Mouse (Mus musculus): Measurements from ENCODE around the gene Gm17783. TPM values are rescaled to one million over a fixed set of nuclear protein-coding genes. Genes with fewer than 3 reads are reported as not detected.
"Not testable (repeated sequence)": the region's sequence is repeated elsewhere in the genome, so short reads cannot be mapped to it uniquely, and the experiment has no call there.

Gm17783 gene
- not detected for total RNA-seq (2021)

DNA sequence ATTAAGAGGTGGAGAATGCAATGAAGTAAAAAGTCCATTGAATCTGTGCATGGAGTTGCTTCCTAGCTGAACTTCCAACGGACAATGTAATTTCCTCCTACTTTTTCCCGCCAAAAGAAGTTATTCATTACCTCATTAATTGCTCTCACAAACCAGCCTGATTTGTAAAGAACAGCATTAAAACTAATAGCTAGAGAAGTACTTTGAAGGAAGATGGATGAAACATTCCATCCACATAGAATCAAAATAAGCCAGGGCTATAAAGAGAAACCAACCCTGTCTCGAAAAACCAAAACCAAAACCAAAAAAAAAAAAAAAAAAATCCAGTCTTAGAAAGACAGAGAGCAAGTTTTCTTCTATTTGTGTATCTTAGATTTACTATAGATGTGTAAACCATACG is at the start of gene Gm17783:
Gene Gm17783 (minus strand): TSS at position 101 of the 400 bp plus-strand sequence.
- intact Hi-C loops (cut with DNase I) = no loop called here
- DNase-seq (ENCODE audit: low spot score) = no peak

DNA sequence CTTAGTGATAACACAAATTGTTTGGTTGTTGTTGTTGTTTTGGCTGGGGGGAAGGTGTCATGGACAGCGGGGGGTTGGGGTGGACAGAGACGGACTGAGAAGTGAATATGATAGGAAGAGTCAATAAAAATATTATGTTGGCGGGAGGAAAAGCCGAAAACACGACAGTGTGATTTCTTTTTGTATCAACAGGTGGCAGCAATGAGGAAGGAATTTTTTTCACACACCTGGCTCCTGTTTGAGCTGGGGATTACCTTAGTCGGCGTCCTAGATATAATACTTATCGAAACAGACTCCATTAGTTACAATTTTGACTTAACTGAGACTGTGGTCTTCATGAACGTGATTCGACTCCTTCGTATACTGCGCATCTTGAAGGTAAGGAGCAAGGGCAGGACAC is 48.0 kb upstream of the Gm17783 start:
- DNase-seq (ENCODE audit: low spot score) = no peak
- intact Hi-C loops (cut with DNase I) = no loop called here

DNA sequence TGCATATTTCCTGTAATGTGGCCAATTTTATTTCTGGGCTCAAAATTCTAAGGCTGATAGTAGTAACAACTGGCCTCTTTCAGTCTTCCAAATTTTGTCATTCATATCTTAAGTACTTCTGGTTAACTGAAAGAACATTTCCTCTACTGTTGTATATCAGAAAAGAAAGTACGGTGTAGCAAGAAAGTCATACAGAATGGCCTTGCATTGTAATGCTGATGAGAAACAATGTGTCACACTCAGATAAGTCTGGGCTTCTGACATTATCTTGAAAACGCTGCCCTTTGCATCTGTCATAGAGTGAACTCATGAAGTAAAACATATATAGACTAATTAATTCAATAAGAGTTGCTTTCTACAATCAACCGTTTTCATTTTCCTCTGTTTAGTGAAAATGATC is 40.5 kb upstream of the Gm17783 start:
- intact Hi-C loops (cut with DNase I) = no loop called here
- DNase-seq (ENCODE audit: low spot score) = no peak

DNA sequence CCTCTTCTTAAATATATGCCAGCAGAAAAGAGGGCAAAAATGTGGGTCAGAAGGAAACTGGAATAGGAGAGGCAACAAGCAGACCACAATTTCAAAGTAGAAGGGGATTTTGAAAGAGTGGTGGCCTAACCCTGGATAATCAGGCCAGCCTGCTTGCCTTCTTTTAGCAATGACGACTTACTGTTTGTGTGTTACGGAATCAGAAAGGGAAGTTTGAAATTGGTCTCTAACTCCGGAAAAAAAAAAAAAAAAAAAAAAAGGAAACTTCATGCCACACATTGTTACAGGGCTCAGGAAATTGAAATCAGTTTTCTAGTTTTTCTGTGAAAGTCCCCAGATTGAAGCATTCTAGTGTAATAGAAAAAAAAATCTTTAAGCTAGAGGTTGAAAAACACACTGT is 29.9 kb upstream of the Gm17783 start:
- intact Hi-C loops (cut with DNase I) = no loop called here
- DNase-seq (ENCODE audit: low spot score) = no peak

DNA sequence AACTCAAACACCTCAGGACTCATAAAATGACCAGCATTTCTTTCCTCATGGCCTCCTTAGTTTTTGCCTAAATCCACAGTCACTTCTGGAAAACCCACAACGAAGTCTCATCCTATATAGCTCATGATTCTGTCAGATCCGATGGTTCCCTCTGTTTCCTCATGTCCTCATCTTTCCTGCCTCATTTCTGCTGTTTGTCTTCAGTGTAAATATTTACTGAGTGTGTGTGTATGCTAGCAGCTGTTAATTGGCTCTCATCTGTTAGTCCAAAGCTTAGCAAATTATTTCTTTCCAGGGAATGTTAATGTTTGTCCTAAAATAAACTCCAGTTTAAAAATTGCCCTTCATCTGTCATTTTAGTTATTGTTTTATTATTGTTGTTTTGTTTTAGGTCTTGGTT is 19.7 kb upstream of the Gm17783 start:
- no peak for DNase-seq (ENCODE audit: low spot score)
- intact Hi-C loops (cut with DNase I) = no loop called here

DNA sequence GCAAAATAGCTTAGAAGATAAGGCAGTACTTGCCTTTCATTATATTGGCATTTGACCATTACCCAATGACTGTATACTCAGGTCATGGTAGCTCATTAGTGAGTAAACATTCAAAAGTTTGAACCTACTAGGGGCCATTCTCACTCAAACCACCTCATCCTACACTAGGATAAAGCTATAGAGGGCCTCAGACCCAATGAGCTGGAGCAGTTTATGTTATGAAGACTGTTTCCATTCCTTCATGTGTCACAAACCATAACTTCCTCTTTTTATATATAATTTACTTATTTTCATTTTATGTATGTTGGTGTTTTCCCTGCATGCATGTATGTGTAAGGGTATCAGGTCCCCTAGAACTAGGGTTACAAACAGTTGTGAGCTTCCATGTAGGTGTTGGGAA is 16.1 kb upstream of the Gm17783 start:
- intact Hi-C loops (cut with DNase I) = no loop called here
- DNase-seq (ENCODE audit: low spot score) = no peak

DNA sequence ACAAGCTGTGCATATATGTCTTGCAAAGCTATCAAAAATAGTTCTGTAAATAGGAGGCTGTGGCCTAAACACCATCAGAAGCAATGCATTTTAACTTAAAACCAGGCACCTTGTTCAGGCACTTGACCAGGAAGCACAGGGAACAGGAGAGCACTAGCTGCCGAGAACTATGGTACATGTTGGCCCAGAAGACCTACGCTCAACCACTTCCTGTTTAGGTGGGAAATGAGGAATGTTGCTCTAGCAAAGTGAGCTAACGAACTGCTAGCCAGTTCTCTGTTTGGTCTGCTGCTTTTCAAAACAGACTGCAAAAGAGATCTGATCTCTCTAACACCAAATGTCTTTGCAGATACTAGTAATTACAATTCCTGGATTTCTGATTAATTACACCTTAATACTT is 12.5 kb upstream of the Gm17783 start:
- intact Hi-C loops (cut with DNase I) = no loop called here
- no peak for DNase-seq (ENCODE audit: low spot score)

DNA sequence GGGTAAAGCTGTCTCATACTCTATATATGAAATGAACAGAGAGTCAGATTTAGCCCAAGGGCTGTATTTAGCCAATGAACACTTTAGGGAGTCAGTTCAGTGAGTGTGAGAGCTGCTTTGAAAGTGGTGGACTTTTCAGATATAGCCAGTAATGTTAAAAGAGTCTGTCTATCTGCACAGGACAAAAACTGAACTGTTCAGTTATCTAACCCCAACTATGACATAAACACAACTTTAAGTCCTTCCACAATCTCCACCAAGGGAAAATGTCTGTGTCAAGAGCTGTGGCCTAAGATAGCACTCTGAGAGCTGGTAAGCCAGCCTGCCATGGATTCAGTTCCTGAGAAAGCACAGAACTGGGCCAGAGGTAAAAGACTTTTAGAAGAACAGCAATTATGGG is 10.3 kb upstream of the Gm17783 start:
- intact Hi-C loops (cut with DNase I) = no loop called here
- DNase-seq (ENCODE audit: low spot score) = no peak

DNA sequence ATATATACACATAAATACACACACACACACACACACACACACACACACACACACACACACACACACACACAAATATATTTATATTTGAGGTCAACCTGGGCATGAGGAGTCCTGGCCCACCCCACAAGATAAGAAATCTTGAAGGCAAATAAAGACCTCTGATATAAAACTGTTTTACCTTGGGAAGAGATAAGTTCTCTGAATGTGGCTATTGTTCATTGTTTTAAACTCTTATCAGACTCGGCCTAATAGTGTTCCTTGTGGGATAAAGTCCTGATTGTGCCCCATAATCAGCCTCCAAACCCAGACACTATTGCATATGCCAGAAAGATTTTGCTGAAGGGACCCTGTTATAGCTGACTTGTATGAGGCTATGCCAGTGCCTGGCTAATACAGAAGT is 6.5 kb upstream of the Gm17783 start:
- DNase-seq (ENCODE audit: low spot score); intact Hi-C loops (cut with DNase I): not testable (repeated sequence)

DNA sequence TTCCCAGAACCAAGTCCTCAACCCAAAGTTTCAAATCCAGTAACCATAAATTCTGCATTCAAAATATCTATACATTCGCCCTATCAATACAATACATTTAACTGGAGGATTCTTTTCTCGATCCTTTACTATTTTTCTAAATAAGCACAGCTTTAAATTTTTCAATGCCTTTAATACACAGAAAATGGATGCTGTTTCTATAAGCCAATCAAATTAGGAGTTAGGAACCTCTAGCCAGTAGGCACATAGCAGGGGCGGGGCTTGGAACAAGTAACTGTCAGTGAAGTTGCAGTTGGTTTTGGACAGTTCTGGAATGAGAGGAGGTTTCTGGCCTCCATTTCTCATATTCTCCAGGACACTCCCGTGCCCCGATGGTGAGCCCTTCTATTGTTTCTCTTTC is 3.2 kb upstream of the Gm17783 start, which contains the start of gene Slc9c1:
Gene Slc9c1 (plus strand): TSS at position 301 of the 400 bp plus-strand sequence.
- DNase-seq (ENCODE audit: low spot score) = no peak
- intact Hi-C loops (cut with DNase I) = no loop called here

DNA sequence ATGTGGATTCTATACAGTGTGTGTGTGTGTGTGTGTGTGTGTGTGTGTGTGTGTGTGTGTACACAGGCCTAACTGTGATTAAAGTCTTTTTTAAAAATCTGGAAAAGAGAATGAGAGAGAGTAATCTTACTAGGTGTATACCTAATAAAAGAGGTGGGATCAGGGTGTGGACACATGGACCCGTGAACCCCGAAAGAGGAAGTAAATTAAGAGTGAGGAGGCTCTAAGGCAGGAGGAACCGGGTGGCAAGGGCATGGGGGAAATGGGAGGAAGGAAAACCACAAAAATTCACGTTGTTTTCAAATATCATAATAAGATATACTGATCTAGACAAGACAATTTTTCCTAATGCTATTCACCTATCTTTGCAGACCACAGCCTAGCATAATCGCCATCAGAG is 6.3 kb downstream of the Gm17783 start:
- no peak for DNase-seq (ENCODE audit: low spot score)
- intact Hi-C loops (cut with DNase I) = no loop called here

DNA sequence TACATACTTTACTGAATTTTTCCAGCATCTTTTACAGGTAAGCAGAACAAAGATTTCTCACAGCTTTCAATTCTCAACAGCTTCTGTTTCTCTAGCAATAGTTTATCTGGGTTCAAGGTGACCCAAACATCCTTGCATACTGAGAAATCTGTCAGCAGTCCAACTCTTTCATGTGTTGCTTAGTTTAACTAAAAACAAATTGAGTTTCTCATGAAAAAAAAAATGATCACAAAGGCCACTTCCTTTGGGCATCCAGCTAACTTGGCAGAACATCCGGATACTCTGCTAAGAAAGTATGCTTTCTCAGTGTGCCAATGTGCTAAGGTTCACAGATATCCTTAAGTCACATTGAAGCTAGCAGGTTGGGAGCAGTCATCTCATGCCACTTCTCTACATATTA is 36.5 kb downstream of the Gm17783 start:
- no peak for DNase-seq (ENCODE audit: low spot score)
- intact Hi-C loops (cut with DNase I) = no loop called here

DNA sequence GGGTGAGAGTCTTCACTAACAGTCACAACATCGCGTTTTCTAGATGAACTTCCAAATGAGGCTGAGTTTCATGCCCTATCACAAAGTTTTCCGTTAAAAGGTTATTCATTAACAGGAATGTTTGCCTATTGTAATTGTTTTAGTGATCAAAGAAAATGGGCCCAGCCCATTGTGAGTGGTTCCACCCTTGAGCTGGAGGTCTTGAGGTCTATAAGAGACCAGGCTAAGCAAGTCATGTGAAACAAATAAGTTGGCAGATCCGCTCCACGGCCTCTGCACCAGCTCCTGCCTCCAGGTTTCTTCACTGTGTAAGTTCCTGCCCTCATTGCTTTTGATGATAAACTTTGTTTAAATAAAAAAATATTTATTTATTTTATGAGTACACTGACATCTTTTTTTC is 38.9 kb downstream of the Gm17783 start, which contains the start of gene Gm609:
Gene Gm609 (minus strand): TSS at position 43 of the 400 bp plus-strand sequence.
- intact Hi-C loops (cut with DNase I) = no loop called here
- no peak for DNase-seq (ENCODE audit: low spot score)

DNA sequence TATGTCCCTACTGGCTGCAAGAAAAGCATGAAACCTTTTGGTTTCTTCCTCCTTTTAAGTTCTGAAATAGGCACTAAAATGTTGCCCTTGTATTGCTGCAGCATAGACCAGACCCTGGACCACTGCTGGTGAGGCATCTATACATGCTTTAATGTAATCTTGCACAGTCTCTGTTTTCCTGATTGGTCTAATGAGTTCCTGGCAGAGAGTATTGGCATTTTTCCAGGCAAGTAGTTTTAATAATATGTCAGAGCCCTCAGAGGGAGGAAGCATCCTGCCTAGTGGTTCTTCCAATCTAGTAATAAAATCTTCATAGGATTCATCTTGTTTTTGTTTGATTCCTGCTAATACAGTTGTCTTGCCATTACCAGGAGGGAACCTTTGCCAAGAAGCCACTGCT is 54.9 kb downstream of the Gm17783 start:
- intact Hi-C loops (cut with DNase I) = no loop called here
- no peak for DNase-seq (ENCODE audit: low spot score)

DNA sequence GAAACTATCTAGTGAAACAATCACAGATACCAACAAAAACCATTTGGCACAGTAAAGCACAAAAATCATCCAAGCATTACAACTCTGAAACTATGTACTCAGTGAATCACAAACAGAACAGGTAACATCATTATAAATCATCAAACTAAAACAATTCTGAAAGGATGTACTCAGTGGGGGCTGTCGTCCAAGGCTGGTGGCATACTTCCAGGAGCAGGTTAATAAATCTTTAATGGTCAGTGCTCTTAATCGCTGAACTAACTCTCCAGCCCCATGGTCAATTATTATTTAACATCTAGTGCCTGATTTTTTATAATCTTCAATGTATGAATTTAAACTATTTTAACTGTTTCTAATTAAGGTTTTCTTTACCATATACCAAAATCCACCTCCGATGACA is 60.0 kb downstream of the Gm17783 start:
- intact Hi-C loops (cut with DNase I); DNase-seq (ENCODE audit: low spot score): not testable (repeated sequence)

Other genes starting within 250 kb of the Gm17783 start
- gene Cd200, start 123.0 kb downstream of the Gm17783 start, total RNA-seq (2021) = 10 to 100 TPM; 60.5 to 61.8 TPM
- not detected for gene Gm609, start 39.1 kb downstream of the Gm17783 start, total RNA-seq (2021)
- gene Slc9c1, start 3.3 kb upstream of the Gm17783 start, total RNA-seq (2021) = not detected
- gene Gcsam, start 78.3 kb upstream of the Gm17783 start, total RNA-seq (2021) = not detected
- not detected for gene BC016579, start 122.0 kb upstream of the Gm17783 start, total RNA-seq (2021)
- gene Tmprss7, start 161.6 kb upstream of the Gm17783 start, total RNA-seq (2021) = not detected
- under 1 TPM; 0.60 to 0.61 TPM for gene Tagln3, start 192.6 kb upstream of the Gm17783 start, total RNA-seq (2021)
- gene Abhd10, start 210.9 kb upstream of the Gm17783 start, total RNA-seq (2021) = 10 to 100 TPM; 16.0 to 18.6 TPM

Data from heart, postnatal 25 days (tissue).